19 mouse cellular contexts compared by ENCODE assay signal in genomic region chr17:16492551-16492950, GRCm38 (mm10).
DNase-seq lines count a peak whose midpoint lies in the region; TF ChIP-seq lines count a peak whose summit lies in the region.
"Had no signal": no experiment of that assay in that cellular context is flagged by ENCODE, and none has a peak within 500 bp of the region (broad histone marks: within the 10 kb centered on the region; RNA-seq: fewer than 3 reads in every experiment).

No protein-coding gene starts in this region.

- no peak overlapping the region for H3K9ac ChIP-seq in heart, adult 2 months (ENCODE audit: low read depth, low read length)
- H3K9ac ChIP-seq: embryonic facial prominence, embryonic 12.5 days; hindbrain, embryonic 13.5 days; intestine, embryonic 15.5 days had no signal

- no peaks in the 10 kb centered on the region for H3K79me2 ChIP-seq in C2C12 (ENCODE audit: control insufficient read depth, insufficient read depth)
- no peaks in the 10 kb centered on the region for H3K79me2 ChIP-seq in heart, adult 2 months (replicated peaks; ENCODE audit: control insufficient read depth, insufficient read depth, low read length)

- no peak overlapping the region for H3K4me3 ChIP-seq in C2C12 (ENCODE audit: insufficient read depth, poor library complexity, severe bottlenecking)
- H3K4me3 ChIP-seq in thymus, adult 2 months (ENCODE audit: control insufficient read depth, insufficient read depth, low read length), result no peak overlapping the region
- no peak overlapping the region for H3K4me3 ChIP-seq in heart, adult 2 months
- H3K4me3 ChIP-seq: embryonic facial prominence, embryonic 12.5 days; forebrain, embryonic 10.5 days; gastrocnemius, adult 2 months; hindbrain, embryonic 13.5 days; intestine, embryonic 15.5 days had no signal

- no peak overlapping the region for H3ac ChIP-seq in C2C12 (ENCODE audit: control insufficient read depth, insufficient read length, low read depth)

- peak; percentile 98 for DNase-seq in 3T3-L1 (ENCODE audit: low read depth, low spot score)
- DNase-seq in adrenal gland, postnatal 14 days, result peak; percentile 17
- peak; percentile 18 for DNase-seq in fat pad, adult 2 months (ENCODE audit: extremely low read depth, low read depth, low spot score)
- no peak for DNase-seq in left cerebral cortex, adult 11 months (ENCODE audit: low spot score)
- DNase-seq in thymus, adult 2 months, result no peak
- DNase-seq in kidney, postnatal 10 days, result no peak
- DNase-seq in heart, adult 2 months, result no peak
- DNase-seq: cerebellum, adult 11 months; cerebellum, adult 9-10 months; cerebellum, postnatal 25 days; gastrocnemius, adult 2 months; gastrocnemius, postnatal 25 days; heart, postnatal 10 days; kidney, adult 18-20 months had no signal

- H3K27ac ChIP-seq in thymus, adult 2 months (ENCODE audit: control insufficient read depth, insufficient read depth, low read length), result no peak overlapping the region
- H3K27ac ChIP-seq in heart, adult 2 months, result no peak overlapping the region
- H3K27ac ChIP-seq: embryonic facial prominence, embryonic 12.5 days; forebrain, embryonic 10.5 days; gastrocnemius, adult 2 months; hindbrain, embryonic 13.5 days; intestine, embryonic 15.5 days had no signal

- no peaks in the 10 kb centered on the region for H3K36me3 ChIP-seq in C2C12 (ENCODE audit: control insufficient read depth, insufficient read depth)
- no peaks in the 10 kb centered on the region for H3K36me3 ChIP-seq in thymus, adult 2 months (ENCODE audit: control insufficient read depth, insufficient read depth, low read length)
- H3K36me3 ChIP-seq in heart, adult 2 months (ENCODE audit: control insufficient read depth, insufficient read depth, low read length), result no peaks in the 10 kb centered on the region
- H3K36me3 ChIP-seq: embryonic facial prominence, embryonic 12.5 days; forebrain, embryonic 10.5 days; hindbrain, embryonic 13.5 days; intestine, embryonic 15.5 days had no signal

- H3K27me3 ChIP-seq in C2C12 (ENCODE audit: control insufficient read depth, insufficient read depth, insufficient read length), result no peaks in the 10 kb centered on the region
- no peaks in the 10 kb centered on the region for H3K27me3 ChIP-seq in thymus, adult 2 months (ENCODE audit: control insufficient read depth, insufficient read depth, low read length)
- H3K27me3 ChIP-seq in heart, adult 2 months (ENCODE audit: control insufficient read depth, insufficient read depth, low read length), result no peaks in the 10 kb centered on the region
- H3K27me3 ChIP-seq: embryonic facial prominence, embryonic 12.5 days; hindbrain, embryonic 13.5 days; intestine, embryonic 15.5 days had no signal

- no peaks in the 10 kb centered on the region for H3K4me1 ChIP-seq in thymus, adult 2 months (replicated peaks; ENCODE audit: control insufficient read depth, insufficient read depth, low read length)
- H3K4me1 ChIP-seq in heart, adult 2 months (ENCODE audit: control insufficient read depth, insufficient read depth, low read length), result no peaks in the 10 kb centered on the region
- H3K4me1 ChIP-seq: embryonic facial prominence, embryonic 12.5 days; forebrain, embryonic 10.5 days; hindbrain, embryonic 13.5 days; intestine, embryonic 15.5 days had no signal

- no peak for TF ChIP-seq POLR2A in thymus, adult 2 months (IDR thresholded peaks at IDR 0.05; ENCODE audit: control insufficient read depth, extremely low read depth, insufficient read depth, low read length, poor library complexity)
- no peak for TF ChIP-seq POLR2A in heart, adult 2 months (IDR thresholded peaks at IDR 0.05; ENCODE audit: insufficient read depth, low read depth, low read length)

- TF ChIP-seq CTCF in C2C12 (IDR thresholded peaks at IDR 0.05; ENCODE audit: control insufficient read depth, insufficient read depth, insufficient read length), result no peak
- no peak for TF ChIP-seq CTCF in thymus, adult 2 months (IDR thresholded peaks at IDR 0.05; ENCODE audit: borderline replicate concordance, control insufficient read depth, extremely low read depth, insufficient read depth, low read length, poor library complexity)
- no peak for TF ChIP-seq CTCF in heart, adult 2 months (IDR thresholded peaks at IDR 0.05)

- TF ChIP-seq EP300 in heart, adult 2 months (IDR thresholded peaks at IDR 0.05; ENCODE audit: insufficient read depth, low read depth, low read length), result no peak

- intact Hi-C loops in heart, adult 2 months (cut with DNase I), result no loop called here

- no peaks in the 10 kb centered on the region for H3K79me3 ChIP-seq in C2C12 (ENCODE audit: low read depth)

- 85% methylated on average over 4 of the region's 4 CpGs for WGBS in thymus, adult 2 months
- 70% methylated on average over 4 of the region's 4 CpGs for WGBS in heart, adult 2 months

TF ChIP-seq in C2C12, 6 proteins besides CTCF, POLR2A, EP300 and RAD21:
- TF ChIP-seq MYOD1 (IDR thresholded peaks at IDR 0.05; ENCODE audit: control insufficient read depth, insufficient read length, low read depth) (no peak), CEBPB (IDR thresholded peaks at IDR 0.05; ENCODE audit: low read depth) (peak; percentile 99), FOSL1 (IDR thresholded peaks at IDR 0.05; ENCODE audit: insufficient read depth, low read length, poor library complexity, severe bottlenecking) (peak; percentile 68)

Comparison
In these comparisons a context has a peak if more than half of its experiments do, and no peak if none do; other contexts are left out.
1. DNase-seq: peak in 3T3-L1 (single experiment), adrenal gland, postnatal 14 days (single experiment) and fat pad, adult 2 months (single experiment); none in left cerebral cortex, adult 11 months (single experiment), thymus, adult 2 months (single experiment), kidney, postnatal 10 days (single experiment) and heart, adult 2 months (0 of 2).